Mouse (Mus musculus) c-Kit-positive CD71-positive TER-119-negative erythroid progenitor cells, embryonic 14.5 days (primary cell): ENCODE results near the gene Nutm1.
"Not testable (repeated sequence)": the region's sequence is repeated elsewhere in the genome, so short reads cannot be mapped to it uniquely, and the experiment has no call there.

Experiments
- DNase-seq: peaks from one replicate; pipeline ENCODE4 v3.0.0-alpha.2; 2013; ENCODE audit warnings: low read depth

Gene Nutm1

DNA sequence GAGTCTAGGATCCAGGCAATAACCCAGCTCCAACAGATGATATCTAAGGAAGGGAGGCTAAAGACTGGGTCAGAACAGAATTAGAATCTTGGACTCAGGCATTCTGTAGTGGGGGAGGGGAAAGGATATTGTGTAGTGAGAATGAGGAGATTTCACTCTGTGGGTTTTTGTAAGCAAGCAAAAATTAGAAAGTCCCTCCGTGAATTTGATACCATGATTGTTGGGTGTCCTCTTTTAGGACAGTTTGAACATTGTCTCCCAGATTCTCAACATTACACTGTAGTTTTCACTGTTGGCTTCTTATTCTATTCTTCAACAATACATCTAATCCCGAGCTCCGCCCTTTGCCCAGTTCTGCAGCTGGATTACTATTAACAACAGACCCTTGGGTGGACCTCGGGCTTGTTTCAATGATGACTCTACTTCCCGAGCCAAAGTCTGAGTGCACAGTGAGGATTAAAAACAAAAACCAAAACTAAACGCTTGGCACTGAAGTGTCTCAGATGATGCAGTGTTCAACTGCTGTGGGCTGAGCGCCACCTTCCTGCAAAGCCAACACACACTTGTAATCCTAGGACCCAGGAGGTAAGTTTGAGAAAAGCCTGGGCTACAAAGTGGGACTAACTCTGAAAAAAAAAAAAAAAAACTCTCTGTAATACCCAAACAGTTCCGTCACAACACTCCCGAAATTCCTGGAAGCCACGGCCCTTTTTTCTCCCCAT, at the start of gene Nutm1:
Gene Nutm1 (minus strand): TSS at position 51 of the 722 bp plus-strand sequence.
- no peak for DNase-seq

DNA sequence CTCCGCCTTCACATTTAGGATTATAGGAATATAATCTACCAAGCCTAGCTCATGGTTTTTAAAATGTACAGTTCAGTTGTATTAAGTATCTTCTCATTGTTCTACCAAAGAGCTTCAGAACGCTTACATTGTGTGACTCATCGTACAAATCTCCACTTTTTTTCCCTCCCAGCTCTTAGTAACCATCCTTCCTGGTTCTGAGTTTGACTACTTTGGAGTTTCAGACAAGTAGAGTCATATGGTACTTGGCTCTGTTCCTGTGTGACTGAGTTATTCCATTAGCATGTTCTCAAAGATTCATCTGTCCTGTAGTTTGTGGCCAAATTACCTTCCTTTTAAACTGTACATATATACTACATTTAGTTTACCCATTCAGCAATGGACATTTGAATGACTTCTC, 49.6 kb upstream of the Nutm1 start:
- no peak for DNase-seq

DNA sequence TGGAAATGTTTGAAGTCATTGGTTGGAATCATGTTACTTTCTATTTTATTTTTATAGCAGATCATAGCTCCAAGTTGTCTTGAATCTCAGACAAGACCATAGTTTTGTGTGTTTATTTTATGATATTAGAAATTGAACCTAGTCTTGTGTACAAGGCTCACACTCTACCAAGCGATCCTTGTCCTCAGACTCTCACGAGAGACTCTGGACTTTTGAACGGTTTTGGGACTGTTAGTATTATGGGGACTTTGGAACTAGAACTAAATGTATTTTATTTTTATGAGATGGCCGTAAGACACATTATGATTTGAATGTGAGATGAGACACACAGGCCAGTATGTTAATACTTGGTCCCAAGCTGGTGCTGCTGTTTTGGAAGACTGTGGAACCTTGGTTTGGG, 39.1 kb upstream of the Nutm1 start:
- DNase-seq = no peak

DNA sequence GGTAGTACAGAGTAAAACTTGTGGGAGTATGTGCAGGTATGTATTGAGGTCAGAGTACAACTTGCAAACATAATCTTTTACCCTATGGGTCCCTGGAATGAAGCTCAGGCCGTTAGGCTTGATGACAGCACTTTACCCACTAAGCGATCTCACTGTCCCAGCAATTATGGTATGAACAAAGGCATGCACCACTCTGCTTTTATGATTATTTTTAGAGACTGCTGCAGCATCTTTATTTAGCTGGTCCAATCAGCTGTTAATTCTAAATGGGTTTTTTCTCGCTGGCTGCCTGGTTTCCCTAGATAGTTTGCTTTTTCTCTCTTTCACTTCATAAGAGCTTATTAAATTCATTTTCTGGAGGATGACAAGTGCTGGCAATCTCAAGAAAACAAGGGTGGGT, 37.1 kb upstream of the Nutm1 start:
- no peak for DNase-seq

DNA sequence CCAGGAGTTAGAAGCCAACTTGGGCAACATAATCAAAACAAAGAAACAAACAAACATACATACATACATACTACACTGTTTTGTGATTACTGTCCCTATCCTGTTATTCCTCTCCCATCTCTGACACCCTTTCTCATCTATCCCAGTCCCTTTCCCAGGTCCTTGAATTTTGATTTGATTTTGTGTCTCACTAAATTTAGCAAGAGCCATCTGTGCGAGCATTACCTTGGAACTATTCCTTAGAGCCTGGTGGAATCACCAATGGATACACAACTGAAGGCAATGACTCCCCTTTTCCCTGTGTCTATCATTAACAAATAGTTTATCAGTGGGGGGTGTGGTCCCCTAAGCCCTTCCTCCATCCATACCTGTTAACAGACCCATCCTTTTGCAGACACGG, 33.7 kb upstream of the Nutm1 start:
- DNase-seq = no peak

DNA sequence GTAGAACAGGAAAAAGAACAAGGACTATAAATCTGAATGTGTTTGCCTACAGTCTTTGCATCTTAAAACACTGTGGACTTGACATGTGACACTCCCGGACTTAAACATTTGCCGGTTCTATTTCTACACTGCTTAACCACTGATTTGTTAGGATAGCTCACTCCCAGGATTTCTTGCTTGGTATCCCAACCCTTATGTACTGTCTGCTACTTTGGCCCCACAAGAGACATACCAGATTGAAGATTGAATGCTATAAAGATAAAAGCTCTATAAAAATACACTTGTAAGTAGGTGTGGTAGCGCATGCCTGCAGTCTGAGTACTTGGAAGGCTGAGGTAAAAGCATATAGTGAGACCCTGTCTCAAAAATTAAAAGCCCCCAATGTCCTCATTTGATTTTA, 30.4 kb upstream of the Nutm1 start:
- DNase-seq = no peak

DNA sequence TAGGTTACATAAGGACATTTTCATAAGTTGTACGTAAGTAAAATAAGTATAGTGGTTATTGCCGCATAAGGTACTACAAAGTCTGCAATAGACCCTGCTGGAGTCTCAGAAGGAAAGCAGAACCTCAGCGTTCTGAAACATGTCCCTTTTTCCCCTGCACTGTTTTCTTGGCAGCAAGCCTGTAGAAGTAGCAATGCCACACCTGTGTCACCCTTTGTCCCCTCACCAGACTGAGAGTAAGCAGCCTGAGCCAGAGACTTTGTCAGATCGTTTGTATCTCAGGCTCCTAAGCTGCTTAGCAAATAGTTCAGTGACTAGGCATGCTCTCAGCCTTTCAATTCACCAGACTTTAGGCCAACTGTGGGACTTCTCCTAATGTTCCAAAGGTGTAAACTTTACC, 28.0 kb upstream of the Nutm1 start:
- no peak for DNase-seq

DNA sequence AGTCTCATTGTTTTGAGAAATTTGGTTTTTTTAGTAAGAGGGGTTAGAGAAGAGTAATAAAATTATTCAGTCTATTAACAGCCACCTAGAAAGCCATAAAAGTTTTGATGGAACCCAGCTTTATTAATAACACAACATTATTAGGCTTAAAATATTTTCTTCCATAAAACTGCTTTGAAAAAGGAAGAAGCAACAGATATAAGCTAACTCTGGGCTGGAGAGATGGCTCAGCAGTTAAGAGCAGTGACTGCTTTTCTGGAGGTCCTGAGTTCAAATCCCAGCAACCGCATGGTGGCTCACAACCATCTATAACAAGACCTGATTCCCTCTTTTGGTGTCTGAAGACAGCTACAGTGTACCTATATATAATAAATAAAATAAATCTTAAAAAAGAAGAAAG, 27.0 kb upstream of the Nutm1 start:
- not testable (repeated sequence) for DNase-seq

DNA sequence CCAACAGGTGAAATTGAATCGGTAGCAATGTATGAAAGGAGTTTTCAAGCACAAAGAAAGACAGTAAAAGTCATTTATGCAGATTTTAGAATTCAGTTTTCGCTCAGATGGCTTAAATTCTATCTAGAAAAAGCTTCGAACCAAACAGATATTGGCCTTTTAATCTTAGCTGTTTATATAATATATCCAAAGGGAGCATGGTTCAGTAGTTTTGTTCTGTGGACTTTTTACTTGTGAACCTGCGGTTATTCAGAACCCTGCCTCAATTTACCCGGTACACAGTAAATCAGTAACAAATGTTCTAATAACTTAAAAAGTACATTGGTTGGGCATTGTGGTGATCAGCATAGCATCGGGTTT, 25.9 kb upstream of the Nutm1 start:
- DNase-seq = no peak

DNA sequence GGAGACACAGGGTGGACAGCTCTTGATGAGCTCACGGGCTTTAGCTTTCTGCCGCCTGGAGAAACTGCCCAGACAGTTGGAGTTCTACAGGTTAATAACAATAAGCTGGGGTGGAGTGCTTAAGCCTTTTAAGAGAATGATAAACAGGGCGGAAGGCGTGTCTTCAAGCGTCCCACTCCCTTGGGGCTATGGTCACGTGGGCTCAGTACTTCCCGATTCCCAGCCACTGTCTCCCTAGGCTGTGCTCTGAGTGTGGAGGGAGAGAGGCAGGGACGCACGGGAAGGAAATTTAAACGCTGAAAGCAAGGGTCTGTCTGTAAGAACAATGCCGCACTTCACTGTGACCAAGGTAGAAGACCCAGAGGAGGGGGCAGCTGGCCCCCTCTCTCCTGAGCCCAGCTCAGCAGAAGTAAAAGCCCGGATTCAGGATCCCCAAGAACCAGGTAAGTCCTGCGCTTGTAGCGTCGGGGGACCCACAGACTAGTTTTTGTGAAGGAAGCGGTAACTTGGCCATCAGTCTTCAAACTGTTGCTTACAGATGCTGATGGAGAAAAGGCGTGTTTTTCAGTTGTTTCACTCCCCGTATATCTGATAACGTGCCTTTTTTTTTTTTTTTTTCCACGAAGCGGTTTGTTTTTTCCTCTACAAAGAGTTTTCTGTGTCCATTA, 25.4 kb upstream of the Nutm1 start:
- DNase-seq = peak; percentile 62

DNA sequence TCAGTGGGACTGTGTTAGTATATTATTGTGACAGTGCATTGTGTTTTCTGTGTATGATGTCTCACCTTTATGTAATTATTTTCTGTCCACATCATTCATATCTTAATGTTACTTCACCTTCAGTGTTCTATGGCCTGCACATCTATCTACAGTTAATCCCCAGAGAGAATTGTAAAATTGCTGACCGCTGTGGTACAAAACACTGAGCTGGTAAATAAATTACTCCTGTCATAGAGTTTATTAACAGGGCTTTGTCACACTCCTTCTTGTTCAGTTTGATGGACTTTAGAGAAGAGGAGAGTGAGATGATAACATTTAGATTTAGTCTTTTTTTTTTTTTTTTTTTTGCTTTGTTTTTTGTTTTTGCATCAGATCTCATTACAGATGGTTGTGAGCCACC, 23.8 kb upstream of the Nutm1 start:
- no peak for DNase-seq

DNA sequence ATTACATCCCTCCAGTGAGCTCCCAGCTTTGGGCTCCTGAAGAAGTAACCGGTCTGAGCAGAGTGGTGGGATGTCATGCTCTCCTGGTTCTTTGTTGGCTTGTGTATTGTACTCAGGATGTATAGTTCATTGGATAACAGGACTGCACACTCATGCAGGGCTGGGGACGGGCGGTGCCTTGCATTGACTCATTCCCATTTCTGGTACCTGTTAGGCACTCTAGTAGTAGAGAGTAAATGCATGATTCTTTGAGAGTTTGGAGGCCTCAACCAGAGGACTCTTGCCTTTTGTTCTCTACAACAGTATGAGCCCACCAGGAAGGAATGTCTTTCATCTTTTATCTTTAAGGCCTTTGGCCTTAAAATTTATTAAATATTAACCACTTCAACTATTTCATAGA, 17.8 kb upstream of the Nutm1 start:
- no peak for DNase-seq

DNA sequence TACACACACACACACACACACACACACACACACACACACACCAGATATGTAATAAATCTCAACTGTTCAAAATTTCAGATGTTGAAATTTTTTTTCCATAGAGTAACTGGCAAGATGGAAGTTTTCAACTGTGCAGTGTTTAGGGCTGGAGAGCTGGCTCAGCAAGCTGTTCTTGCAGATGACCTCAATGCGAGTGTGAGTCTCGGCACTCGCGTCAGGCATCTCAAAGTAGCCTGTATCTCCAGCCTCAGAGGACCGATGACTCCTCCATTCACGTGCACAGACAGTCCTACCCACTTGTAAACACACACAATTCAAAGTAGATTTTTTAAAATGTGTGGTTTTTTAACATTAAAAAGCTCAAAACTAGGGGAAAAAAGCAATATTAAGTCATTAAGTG, 14.4 kb upstream of the Nutm1 start:
- no peak for DNase-seq

DNA sequence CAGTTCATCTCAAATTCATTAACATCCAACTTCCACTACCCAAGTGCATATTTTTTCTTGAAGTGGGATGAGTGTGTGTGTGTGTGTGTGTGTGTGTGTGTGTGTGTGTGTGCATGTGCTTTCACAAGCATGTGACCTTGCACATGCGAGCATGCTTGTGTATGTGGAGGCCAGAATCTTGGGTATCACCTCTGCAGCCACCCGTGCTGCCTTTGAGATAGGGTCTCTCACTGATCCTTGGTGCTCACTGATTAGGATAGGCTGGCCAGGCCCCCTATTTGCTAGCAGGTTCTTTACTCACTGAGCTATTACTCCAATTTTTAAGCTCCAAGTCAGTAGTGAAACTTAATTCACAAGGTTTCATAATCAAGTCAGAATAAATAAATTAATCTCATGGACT, 13.8 kb upstream of the Nutm1 start:
- DNase-seq = no peak

DNA sequence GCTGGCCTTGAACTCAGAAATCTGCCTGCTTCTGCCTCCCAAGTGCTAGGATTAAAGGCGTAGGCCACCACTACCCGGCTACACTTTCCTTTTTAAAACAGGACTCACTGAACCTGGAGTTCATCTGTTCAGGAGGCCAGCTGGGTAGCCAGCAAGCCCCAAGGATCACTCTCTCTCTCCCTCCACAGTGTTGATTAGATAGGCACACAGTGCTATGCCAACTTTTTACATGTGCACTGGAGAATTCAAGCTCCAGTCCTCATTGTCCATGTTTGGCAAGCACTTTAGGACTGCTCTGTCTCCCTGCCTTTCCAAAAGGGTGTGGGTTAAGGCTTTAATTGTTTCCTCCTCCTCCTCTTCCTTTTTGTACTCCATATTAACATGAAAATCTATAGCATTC, 10.9 kb upstream of the Nutm1 start:
- no peak for DNase-seq

DNA sequence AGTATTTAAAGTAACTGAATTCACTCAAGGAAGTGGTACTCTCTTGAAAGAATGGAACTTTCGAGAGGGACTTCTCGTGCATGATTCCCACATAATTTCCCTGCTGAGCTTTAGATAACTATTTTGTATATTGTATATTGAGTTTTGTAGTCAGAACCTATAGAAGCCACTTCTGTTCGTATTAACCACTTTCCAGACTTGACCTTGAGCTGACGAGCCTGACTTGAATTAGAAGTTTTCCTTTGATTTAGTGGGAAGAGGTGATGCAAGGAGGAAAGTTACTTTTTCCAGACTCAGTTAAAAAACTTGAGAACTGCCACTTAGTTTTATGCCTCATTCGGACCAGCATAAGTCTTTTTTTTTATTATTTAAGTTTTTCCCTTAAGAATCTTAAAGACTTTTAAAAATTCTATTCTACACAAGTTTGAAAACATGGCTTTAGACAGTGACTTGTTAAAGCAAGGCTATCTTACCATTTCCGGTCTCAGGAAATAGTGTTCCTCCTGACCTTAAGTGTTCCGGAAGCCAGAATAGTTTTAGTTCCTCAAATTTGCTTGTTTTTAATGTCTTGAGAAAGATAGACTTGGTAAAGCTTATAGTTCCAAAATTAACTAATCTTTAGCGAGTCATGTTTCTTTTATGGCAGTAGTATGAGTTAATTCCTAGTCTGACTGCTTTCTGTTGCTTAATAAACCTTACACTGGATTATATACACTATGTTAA, 8.6 kb upstream of the Nutm1 start:
- no peak for DNase-seq

DNA sequence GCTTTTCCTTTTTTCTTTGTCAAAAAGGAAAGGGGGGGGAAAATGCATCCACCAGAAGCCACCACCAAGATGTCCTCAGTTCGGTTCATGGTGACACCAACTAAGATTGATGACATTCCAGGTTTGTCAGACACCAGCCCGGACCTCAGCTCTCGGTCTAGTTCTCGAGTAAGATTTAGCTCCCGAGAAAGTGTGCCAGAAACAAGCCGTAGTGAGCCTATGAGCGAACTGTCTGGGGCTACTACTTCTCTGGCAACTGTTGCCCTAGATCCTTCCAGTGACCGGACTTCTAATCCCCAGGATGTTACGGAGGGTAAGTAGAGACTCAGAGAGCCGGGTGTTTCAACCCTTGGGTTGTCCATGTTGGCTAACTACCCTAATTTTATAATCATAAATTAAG, 7.7 kb upstream of the Nutm1 start:
- no peak for DNase-seq

DNA sequence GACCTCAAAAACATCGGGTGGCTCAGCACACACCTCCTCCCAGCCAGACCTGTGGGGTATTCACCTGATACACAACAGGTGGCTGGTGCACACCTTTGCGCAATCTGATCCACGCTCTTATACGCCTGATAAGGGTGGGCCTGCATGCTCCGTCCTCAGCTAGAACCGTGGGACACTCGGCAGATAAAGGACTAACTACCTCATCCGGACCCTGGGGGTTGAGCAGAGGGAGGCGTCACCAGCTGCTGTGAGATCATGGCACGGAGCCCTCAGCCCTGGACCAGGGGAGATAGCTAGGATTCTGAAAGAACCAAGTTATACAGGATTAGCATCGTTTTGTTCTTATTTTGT, 7.1 kb upstream of the Nutm1 start, which contains the start of gene Gm21985:
Gene Gm21985 (plus strand): TSS at position 73 of the 351 bp plus-strand sequence.
- no peak for DNase-seq

DNA sequence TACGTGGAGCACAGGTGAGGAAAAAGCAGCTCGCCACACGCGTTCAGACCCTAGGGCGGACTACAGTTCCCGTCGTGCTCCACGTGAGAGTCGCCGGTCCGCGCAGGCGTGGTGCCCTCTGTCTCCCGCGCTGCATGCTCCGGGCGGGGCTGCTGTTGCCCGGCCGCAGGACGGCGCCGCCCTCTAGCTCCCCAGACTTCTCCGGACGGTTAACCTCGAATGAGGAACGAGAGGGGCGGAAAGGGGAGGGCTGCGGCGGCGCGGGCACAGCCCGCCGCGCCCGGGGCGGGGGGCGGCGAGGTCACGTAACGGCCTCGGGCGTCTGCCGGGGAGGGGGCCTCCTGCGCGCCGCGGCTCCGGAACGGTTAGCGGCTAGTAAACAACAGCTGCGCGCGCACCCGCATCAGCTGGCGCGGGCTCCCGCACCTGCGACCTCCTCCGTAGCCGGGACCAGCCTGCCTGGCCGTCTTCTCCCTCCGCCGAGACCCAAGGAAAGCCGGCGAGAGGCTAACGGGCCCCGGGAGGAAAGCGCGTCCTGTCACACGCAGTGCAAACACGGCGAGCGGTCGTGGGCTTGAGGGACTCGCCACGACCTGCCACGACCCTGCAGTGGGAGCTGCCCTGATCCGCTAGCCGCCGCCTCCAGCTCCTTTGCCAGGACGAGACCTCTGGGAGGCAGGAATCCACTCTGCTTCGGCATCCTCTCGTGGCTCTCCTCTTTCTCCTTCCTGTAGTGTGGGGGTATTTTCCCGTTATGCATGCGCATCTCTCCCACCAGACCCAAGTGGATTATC, 6.6 kb upstream of the Nutm1 start, which contains the start of gene Slc12a6:
Gene Slc12a6 (plus strand): TSS at position 378 of the 794 bp plus-strand sequence.
- peak; percentile 81 for DNase-seq

DNA sequence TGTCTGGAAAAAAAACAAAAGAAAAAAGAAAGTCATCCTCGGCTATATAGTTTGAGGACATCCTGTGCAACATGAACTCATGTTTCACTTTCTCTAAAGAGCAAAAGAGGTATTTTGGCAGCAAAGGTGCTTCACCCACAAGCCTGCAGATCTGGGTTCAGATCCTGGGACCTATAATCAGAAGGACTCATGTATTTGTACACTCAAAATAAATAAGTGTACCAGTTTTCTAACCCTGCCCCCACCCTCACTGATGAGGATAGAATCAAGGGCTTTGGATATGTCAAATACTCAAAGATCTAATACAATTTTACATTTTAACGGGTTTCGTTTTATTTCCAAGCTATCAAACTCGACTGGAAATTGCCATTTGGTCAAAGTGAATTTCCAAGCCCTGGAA, 5.3 kb upstream of the Nutm1 start:
- DNase-seq = no peak

DNA sequence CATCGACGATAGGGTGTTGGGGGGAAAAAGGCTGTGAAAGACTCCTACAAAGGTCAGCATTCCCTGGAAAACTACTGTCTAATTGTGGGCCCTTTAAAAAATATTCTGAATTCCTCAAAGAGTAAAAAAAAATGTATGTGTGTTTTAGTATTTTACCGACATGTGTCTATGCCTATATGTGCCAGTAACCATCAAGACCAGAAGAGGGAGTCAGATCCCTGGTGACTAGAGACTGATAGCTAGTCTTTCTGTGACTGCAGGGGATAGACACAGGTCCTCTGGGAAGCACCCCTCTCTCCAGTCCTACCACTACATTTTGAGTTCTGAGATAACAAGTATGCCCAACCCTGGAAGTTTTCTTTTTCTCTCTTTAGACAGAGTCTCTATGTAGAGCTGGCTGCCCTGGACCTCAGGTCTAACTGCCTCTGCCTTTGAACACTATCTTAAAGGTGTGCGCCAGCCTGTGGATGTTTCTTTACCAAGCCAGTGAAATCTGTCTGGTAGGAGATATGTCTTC, 3.7 kb upstream of the Nutm1 start:
- DNase-seq = peak; percentile 58
